Mouse (Mus musculus): Measurements from ENCODE around the gene Fam129a.
"Not testable (repeated sequence)": the region's sequence is repeated elsewhere in the genome, so short reads cannot be mapped to it uniquely, and the experiment has no call there.

Fam129a gene

DNA sequence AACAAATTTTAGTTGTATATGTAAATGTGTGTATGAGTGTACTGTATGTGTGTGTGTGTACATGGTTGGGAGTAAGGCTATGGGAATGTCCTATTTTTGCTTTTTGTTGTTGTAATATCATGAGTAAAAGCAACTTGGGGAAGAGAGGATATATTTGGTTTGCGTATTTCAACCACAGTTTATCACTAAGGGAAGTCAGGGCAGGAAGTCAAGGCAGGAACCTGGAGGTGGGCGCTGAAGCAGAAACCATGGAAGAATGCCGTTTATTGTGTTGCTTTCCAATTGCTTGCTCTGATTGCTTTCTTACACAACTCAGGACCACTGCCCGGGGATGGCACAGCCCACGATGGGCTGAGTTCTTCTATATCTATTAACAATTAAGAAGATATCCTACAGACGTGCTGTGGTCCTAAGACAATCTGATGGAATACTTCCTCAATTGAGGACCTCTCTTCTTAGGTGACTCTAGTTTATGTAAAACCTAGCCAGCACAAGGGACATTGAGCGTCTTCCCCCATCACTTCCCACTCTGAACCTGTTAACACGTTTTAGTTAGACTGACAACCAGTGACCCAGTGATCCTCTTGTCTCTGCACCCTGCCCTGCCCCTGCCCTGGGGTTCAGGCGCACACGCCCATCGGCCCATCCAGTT is 13.7 kb downstream of the Fam129a start:
- no peak for DNase-seq

DNA sequence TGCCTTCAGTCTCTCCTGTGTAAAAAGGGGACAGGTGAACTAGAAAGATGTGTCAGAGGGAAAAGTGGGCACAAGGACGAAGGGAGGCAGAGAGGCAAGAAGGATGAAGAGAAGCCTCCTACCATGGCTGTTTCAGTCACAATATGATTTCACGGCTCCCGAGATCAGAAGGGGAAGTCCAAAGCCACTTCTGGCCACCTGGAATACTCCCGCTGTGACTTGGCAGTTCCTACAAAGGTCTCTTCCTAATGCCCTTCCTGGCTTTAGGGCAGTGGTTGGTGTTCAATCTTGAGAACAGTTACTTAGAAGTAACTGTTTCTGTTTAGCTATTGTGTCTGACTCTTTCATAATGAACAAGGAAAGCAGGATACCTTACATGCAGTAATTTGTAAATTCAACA is 14.7 kb downstream of the Fam129a start:
- no peak for DNase-seq

DNA sequence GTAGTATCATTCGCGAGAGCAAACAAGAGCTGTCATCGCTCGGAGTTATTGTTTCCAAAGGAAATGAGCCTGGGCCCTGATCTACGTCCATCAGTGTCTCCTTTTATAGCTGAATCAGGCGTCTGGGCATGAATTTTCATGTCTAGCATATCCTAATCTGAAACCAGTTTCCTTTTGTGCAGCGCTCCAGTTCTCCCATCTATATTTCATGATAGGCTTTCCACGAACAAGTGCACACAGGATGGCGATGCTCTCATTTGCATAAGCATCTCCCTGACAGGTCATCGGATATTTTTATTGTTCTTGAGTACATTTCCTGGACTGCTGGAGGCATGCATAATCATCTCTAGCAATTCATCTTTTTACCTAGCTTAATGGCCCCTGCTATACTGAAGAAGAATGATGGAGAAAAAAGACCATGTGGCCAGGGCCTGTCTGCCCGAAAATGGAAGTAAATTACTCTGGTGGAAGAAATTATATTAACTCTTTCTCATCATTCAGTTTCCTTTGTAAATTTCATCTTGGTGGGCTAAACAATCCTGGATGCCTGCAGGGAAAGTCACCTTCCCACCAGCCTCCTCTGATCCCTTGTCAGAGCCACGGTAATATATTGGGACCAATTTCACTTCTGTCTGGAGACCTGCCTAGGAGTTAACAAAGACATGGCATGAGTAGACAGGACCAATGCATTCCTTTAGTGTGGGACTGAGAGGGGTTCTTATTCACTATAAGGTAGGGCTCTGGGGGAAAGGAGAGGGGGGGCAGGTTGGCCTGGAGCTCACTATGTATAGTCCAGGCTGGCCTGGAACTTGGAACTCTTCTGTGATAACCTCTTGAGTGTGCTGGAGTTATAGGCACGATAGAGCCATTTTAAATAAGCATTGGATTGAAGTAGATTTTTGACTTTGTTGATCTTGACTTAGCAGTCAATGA is 21.4 kb downstream of the Fam129a start:
- no peak for DNase-seq

DNA sequence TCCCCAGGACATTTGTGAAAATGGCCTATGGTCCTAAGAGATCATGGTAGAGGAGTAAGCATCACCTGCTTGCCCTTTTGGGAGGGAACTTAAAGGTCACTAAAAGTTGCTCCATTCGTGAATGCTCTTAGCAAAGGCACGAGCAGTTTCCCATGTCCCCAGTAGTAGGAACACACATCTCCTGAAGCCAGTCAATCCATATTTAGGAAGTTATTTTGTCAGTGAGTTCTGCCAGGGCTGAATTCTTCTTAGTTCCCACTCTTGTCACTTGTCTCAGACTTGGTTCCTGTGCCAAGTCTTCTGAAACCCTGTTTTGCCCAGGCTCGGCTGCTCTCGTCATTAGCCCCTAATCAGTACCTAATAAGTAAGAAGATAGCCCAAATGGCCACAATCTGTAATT is 23.9 kb downstream of the Fam129a start:
- DNase-seq = no peak

DNA sequence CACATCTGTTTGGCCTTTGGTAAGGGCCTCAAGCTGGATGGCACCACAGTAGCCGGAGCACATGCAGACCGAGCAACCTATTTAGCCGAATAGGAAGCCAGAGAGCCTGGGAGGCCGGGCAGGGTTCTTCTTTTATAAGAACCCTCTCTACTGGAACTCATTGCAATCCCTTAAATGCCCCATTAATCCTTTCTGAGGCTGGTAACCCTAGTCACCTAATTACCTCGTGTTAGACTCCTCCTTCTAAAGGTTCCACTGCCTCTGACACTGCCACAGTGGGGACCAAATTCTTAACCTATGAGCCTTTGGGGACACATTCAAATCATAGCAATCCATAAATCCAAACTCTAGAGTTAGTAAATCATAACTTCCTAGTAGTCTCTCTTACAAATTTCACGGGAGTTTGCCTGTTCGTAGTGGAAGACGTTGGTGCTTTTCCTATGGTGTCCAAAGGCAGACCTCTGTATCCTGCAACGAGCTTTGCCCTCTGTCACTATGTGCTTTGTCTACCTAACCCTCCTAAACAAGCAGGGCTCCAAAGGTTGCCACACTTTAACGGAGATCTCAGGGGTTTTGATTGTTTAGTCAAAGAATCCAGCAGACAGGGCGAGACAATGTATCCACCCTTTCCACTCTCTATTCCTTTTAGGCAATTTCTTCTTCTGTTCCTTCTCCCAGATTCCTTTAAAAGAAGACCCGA is 24.8 kb downstream of the Fam129a start:
- DNase-seq = no peak

DNA sequence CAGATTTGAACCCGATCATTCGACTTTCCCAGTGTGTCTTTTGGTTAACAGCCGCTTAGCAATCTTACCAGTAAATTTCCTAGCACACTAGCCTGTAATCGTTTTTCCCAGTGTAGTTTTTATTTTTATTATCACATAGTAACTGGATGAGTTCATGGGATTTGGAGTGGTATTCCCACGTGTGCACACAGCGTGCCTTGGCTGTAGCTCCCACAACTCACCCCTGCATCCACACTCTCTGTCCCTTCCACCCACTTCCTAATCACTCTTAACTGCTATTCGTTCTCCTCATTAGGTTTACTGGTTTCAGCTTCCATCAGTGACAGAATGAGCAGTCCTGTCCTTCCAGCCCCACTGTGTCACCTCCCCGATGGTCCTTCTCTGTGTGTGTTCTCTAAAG is 25.6 kb downstream of the Fam129a start:
- no peak for DNase-seq

DNA sequence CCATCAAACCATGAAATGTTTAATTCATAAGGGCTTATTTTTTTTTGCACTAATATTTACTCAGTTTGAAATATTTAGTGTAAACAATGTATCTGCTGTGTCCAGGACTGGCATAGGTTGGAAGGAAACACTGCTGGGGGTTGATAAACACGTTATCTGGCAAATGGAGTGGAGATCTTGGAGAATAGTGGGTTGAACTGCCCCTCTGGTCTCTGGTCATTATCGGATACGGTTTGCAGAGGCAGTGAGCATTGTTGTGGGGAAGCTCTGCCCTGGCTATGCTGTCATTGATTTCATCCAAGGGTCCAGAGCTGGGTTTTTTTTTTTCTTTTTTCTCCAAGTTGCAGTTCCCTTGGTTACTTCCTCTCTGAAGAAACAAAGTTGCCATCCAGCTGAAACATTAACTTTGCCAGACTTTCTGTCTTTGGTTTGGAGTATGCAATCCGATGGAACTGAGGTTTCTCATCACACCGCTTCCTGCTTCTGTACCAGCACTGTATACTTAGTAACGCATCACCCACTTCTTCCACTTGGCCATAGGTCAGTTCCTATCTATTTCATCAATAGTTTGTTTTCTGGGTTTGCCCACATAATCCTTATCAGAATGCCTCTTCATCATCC is 26.8 kb downstream of the Fam129a start:
- DNase-seq = no peak

DNA sequence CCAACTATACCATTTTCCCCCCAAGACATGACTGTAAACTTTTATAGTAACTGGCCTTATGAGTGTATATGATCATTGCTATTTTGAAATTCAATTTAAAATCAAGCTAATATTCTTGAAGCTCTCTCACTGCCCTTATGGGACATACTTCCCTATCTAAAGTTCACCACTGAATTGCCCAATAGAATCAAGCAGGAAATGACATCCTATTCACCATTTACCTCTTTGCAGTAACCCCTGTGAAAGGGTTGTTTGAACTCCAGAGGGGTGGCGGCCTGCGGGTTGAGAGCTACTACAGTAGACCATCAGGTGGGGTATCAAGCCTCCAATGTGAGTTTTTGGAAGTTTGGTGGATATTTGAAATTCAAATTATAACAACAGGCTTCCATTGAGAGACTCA is 27.9 kb downstream of the Fam129a start:
- no peak for DNase-seq

DNA sequence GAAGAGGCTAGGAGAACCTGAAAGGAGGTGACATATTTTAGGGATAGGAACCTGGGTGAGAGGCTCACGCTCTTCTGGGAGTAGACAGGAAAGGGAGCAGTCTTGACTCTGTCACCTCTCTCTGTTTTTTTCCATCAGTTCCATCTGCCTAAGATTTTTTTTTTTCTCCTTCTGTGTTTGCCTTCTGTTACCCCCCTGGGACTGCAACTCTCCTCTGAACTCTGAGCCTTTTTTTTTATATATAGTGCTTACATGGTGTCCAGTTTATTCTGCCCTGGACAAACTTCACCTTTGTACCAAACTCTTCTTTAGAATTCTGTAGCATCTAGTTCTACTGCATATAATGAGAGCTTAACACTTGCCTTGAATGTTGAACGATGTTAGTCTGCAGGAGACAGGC is 33.3 kb downstream of the Fam129a start:
- no peak for DNase-seq

DNA sequence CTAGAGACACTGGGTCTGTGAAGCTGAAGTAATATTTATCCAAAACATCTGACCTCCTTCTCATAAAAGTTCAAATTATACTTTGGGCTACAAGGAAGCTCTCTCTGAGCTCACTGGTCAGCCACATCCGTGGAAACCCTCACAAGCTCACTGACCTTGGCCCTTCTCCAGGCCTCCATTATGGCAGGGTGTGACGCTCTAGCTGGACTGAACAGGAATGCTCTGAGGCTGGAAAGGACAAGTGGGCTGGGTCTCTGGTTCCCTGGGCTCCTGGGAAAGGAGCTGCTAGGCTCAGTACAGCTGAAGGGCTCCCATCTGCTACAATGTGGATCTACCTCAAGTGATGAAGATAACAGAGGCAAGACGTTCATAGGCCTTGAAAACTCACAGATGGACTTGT is 37.0 kb downstream of the Fam129a start:
- DNase-seq = not testable (repeated sequence)

DNA sequence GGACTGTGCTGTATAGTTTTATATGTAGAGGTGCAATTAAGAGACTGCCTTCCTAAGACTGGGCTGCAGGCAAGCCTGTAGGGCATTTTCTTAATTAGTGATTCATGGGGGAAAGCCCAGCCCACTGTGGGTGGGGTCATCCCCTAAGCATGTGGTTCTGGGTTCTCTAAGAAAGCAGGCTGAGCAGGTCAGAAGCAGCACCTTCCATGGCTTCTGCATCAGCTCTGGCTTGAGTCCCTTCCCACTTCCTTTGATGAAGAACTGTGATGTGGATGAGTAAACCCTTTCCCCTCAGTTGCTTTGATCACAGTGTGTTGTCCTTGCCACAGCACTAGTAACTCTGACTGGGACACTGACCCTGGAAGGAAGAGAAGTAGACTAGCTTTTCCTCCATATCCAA is 39.6 kb downstream of the Fam129a start:
- DNase-seq = no peak

DNA sequence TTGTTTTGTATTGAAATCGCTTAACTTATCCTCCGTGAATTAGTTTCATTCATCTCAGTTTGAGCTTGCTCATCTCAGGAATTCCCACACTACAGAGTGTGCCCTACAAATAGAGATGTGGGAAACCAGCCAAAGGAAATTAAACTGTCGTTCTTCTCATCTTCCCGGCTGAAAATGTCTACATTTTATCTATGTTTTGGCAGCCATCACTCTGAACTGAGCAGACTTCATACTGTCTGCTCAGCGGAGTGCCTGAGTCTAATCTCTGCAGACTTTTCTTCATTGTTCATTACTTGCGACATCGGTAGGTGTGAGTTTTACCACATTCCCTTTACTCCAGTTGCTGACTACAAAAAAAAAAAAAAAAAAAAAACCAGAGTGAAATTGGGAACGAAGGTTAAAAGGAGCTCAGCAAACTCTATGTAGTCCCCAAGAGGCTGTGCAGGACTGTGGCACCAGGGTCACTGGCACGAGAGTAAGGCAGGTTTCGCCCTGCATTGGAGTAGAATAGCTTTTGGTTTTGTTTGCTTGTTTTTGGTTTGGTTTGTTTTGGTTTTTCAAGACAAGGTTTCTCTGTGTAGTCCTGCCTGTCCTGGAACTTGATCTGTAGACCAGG is 43.4 kb downstream of the Fam129a start:
- DNase-seq = no peak

DNA sequence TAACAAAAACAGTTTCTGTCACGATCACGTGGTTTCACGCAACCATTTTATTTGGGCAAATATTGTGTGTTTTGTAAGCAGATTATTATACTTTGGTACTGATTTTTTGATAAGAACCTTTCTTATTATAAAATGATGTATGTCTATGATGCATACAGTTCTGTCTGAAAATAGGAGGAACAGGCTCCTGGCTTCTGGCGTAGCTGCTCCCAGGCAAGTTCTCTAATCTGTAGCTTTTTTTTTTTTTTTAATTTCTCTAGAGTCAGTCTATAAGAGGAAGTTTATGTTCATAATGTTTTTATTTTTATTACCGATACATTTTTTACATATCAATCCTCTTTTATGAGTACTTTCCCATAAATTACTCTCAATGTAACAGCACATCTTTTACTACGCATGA is 44.6 kb downstream of the Fam129a start:
- DNase-seq = no peak

DNA sequence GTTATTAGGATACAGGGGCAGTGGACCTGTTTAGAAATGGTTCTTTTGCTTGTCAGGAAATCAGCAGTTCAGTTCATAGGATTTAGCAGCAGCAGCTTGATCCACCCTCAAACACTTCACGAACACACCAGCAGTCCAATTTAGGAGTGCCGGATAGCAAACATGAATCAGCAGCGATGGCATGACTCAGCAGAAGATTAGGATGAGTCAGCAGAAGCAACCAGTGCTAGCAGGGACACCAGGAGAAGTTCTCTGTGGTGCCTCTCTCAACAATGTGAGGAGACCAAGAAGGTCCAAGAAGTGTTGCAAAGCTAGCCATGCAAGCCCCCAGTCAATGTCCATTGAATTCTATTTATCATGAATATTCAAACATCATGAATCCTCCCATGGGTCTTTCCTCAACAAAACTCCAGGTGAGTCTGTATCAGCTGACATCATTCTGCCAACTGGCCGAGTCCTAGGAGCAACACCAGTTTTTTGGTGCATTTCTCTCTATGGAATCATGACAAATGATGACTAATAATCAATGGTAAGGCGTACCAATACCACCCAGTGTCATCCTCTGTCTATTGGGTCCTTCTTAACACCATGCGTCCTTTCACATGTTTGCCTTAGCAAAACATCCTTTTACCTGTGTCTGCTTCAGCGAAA is 45.7 kb downstream of the Fam129a start:
- no peak for DNase-seq

DNA sequence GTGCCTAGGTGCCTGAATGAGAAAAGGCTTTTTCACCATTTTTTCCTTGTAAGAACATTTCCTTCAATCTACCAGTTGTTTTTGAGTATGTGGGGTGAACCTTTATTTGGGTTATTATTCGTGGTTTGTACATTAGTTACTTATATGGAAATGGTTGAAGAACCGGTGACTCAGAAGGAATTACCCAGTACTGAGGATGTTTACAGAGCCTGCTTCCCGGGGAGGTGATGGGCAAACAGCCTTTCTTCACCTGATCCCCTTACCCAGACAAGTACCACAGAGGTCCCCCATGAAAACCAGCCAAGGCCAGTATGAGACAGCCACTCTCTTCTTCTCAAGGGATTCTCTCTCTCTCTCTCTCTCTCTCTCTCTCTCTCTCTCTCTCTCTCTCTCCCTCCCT is 47.3 kb downstream of the Fam129a start:
- DNase-seq = no peak

DNA sequence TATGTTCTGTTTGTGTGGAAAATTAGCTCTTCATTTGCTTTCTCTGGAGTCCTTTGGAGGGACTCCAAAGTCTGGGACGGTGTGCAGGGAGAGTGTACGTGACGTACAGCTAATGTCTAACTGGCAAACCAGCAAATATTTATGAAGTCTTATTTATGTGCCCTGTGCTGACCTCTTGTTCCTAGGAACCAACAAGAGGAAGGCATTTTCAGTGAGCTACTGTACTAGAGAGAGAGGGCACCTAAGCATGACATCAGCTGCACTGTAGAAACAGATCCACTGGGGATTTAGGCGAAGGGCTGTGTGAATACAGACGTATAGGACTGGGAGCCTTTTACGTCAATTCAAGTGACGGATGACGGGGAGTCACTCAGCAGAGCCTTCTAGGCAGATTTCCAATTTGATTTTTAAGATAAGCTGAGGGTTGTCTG is 48.3 kb downstream of the Fam129a start:
- no peak for DNase-seq

DNA sequence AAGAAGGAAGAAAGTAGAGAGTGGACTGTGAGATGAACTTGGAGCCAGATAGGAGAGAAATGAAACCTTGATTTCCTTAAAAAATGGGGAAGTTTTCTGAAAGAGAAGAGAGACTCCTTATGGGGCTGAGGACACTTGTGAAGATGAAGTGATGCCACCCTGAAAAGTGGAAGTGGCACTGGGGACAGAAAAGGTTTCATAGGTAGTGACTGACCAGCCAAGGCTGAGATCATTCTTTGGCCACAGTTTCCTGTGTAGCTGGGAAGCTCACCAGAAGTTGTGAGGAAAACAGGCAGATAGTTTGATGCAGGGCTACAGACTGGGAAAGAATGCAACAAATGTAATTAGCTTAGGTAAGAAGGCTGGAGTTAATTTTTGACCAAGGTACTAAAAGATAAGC is 49.7 kb downstream of the Fam129a start:
- DNase-seq = no peak

DNA sequence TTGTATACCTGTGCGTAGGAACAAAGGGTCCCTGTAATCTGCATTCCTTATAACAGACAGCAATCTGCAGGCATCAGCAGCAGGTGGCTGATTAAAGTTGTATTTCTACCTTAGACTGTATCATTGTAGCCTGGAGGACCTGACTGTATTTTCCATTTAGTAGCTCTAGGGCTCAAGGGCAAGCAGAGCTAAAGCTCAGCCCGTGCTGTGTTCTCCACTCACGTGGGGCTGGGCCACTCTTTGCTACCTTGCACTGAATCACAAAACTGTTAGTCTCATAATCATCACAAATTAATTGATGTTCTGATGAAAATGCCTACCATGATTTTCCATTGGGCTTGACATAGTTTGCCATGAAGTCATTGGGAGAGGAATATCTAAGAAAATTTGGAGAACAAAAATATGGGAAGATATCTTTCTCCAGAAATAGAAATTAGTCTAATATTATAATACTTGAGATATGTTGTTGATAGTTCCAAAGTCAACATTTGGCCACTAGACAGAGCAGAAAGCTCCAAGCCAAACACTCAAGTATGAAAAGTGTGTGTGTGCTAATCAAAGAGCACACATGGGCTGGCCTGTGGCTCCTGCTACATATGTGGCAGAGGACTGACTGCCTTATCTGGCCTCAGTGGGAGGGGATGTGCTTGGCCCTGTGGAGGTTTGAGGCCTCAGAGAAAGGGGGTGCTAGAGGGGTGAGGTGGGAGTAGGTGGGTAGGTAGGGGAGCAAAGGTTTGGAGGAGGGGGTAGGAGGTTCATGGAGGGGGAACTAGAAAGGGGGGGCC is 53.6 kb downstream of the Fam129a start:
- no peak for DNase-seq

DNA sequence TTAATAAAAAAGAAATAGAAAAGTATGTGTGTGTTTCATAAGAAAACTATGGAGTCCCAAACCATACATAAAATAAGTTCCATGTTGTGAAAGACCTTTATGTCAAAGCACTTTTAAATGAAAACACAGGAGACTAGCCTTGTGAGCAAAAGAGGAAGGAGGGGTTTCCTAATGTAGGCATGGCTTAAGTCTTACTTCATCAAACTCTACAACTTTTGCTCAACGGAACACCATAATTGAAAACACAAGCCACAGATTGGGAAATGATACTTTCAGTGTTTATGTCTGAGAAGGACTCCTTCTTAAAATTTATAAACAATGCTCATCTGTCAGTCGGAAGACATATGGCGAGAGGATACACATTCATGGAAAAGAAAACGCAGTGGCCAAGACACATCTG is 54.3 kb downstream of the Fam129a start:
- no peak for DNase-seq

DNA sequence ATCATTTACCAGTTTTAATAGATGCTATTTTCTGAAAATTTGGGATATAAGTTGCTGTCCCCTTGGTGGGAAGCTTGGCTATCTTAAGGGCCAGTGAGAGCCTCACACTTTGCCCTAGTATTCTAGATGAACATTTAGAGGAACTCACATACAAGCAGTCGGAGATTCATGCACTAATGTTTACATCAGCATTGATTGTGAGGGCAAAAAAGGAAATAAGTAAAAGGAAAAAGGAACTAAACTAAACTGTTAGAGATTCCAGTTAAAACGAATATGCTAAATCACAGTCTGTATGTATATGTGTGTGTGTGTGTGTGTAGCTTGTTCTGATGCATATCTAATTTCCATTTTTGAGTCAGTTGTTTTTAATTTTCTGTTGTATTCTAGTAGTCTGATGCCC is 54.7 kb downstream of the Fam129a start:
- DNase-seq = no peak

DNA sequence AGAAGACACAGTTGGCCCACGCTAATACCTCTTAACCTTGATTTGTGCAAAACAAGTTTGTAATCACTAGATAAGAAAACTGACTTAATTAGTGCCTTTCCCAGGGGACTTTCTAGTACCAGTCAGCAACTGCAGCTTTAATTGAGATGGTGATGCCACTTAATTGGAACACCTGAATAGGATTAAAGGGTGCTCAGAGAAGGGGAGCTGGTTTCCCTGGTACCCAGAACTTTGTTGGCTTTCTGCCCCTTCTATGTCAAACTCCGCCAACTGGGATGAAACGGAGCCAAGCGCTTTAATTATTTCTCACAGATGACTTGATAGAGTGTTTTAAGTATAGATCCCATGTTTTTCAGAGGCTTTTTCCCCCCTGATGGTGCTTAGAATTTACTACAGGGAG is 55.6 kb downstream of the Fam129a start:
- no peak for DNase-seq

DNA sequence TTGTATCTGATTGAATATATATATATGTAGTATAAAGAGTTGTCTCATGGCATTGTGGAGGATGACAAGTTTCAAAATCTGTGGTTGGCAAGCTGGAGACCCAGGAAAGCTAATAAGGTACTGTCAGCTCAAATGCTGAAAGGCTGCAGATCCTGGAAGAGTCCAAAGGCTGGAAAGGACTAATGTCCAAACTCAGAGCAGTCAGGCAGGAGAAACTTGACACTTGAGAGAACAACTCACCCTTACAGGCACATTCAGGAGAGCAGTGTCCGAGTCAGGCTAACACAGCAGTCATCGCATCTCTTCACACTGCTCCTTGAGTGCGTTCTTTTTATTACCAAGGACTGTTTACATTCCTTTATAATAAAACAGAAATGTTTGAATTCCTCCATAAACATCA is 56.2 kb downstream of the Fam129a start:
- no peak for DNase-seq
